Mouse (Mus musculus) lung, adult 18-20 months (tissue): ENCODE results near the gene Atp6v0a1.

Source experiments
- DNase-seq, 2 experiments: peaks; one replicate each; pipeline ENCODE4 v3.0.0; 2022; ENCODE audit warnings: mixed read lengths in 2 of 2

Atp6v0a1 gene

GRCm38 (mm10) chr11:101009046-101009887 lies at the start of gene Atp6v0a1:
TSS of gene Atp6v0a1 (plus strand) at chr11:101009452.
- DNase-seq: peak; percentile 98 to 99

- peak; percentile 64 to 77 for DNase-seq
Measured at GRCm38 (mm10) chr11:100959464-100959810, 49.8 kb upstream of the Atp6v0a1 start.

GRCm38 (mm10) chr11:100959826-100960225 lies 49.4 kb upstream of the Atp6v0a1 start:
- DNase-seq: no peak

- peak; percentile 86 to 91 for DNase-seq
Measured at GRCm38 (mm10) chr11:100960540-100960939, 48.7 kb upstream of the Atp6v0a1 start.

- DNase-seq: peak; percentile 78 to 83
Measured at GRCm38 (mm10) chr11:100962371-100962911, 46.8 kb upstream of the Atp6v0a1 start.

- peak; percentile 81 to 85 for DNase-seq
Measured at GRCm38 (mm10) chr11:100963647-100964046, 45.6 kb upstream of the Atp6v0a1 start.

- DNase-seq: no peak
Measured at GRCm38 (mm10) chr11:100964180-100964579, 45.1 kb upstream of the Atp6v0a1 start.

GRCm38 (mm10) chr11:100964901-100965542 lies 44.2 kb upstream of the Atp6v0a1 start:
- DNase-seq: no peak

GRCm38 (mm10) chr11:100965760-100966159 lies 43.5 kb upstream of the Atp6v0a1 start:
- DNase-seq: peak in 1 of 2 experiments; percentile 50

- no peak for DNase-seq
Measured at GRCm38 (mm10) chr11:100967376-100967775, 41.9 kb upstream of the Atp6v0a1 start.

- DNase-seq: no peak
Measured at GRCm38 (mm10) chr11:100967881-100968420, 41.3 kb upstream of the Atp6v0a1 start.

GRCm38 (mm10) chr11:100968501-100968900 lies 40.8 kb upstream of the Atp6v0a1 start:
- no peak for DNase-seq

GRCm38 (mm10) chr11:100969189-100969743 lies 40.0 kb upstream of the Atp6v0a1 start:
- peak; percentile 53 to 58 for DNase-seq

- DNase-seq: peak; percentile 85 to 89
Measured at GRCm38 (mm10) chr11:100969744-100970556, 39.3 kb upstream of the Atp6v0a1 start.

- DNase-seq: peak; percentile 99 to 100
Measured at GRCm38 (mm10) chr11:100970557-100970937, 38.7 kb upstream of the Atp6v0a1 start, which contains the start of gene Cavin1. TSS of gene Cavin1 (minus strand) at chr11:100970887.

- DNase-seq: no peak
Measured at GRCm38 (mm10) chr11:100971455-100971854, 37.8 kb upstream of the Atp6v0a1 start.

GRCm38 (mm10) chr11:100973245-100973644 lies 36.0 kb upstream of the Atp6v0a1 start:
- no peak for DNase-seq

- no peak for DNase-seq
Measured at GRCm38 (mm10) chr11:100974381-100974970, 34.8 kb upstream of the Atp6v0a1 start.

GRCm38 (mm10) chr11:100975241-100975640 lies 34.0 kb upstream of the Atp6v0a1 start:
- DNase-seq: no peak

GRCm38 (mm10) chr11:100979887-100980286 lies 29.4 kb upstream of the Atp6v0a1 start:
- DNase-seq: peak; percentile 56 to 73

- DNase-seq: no peak
Measured at GRCm38 (mm10) chr11:100980438-100980837, 28.8 kb upstream of the Atp6v0a1 start.

- DNase-seq: no peak
Measured at GRCm38 (mm10) chr11:100981236-100981635, 28.0 kb upstream of the Atp6v0a1 start.
